Mouse (Mus musculus): ENCODE results near the gene Nt5dc3.

DNA sequence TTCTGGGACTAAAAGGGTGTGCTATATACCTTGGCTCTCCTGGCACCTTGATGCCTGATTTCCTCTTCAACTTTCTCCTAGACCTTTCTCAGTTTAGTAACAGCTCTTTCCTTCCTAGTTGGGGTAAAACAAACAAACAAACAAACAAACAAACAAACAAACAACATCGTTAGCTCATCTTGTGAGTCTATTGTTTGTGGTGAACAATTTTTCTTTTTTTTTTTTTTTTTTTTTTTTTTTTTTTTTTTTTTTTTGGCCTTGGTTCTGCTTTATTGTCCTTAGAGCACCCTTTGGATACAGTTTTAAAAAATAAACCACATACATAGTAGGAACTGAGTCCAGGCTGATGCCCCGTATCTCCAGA, 47.3 kb upstream of the Nt5dc3 start:
- no peak for TF ChIP-seq TCF12 (IDR thresholded peaks at IDR 0.05; ENCODE audit: low read depth, low read length)
- TF ChIP-seq CHD2 (IDR thresholded peaks at IDR 0.05; ENCODE audit: low read length): no peak
- no peak for TF ChIP-seq POLR2A (IDR thresholded peaks at IDR 0.05; ENCODE audit: low read depth, low read length)
